Mouse (Mus musculus): ENCODE measurements around the gene Tbxas1.

- TF ChIP-seq POLR2A (IDR thresholded peaks at IDR 0.05; ENCODE audit: borderline replicate concordance, insufficient read depth, low read length) = no peak
- no peak for TF ChIP-seq CTCF (IDR thresholded peaks at IDR 0.05; ENCODE audit: borderline replicate concordance, insufficient read depth, low read depth, low read length)
Observed at GRCm38 (mm10) chr6:38875258-38876070, at the start of gene Tbxas1.

Data from cerebellum, adult 2 months (tissue).